Mouse (Mus musculus): ENCODE results near the gene Slc41a2.

- TF ChIP-seq EP300 (IDR thresholded peaks at IDR 0.05; ENCODE audit: insufficient read depth, low read depth, low read length), result no peak
- peak; percentile 49 for TF ChIP-seq CTCF (IDR thresholded peaks at IDR 0.05)
Measured at GRCm38 (mm10) chr10:83251377-83251776, 86.3 kb downstream of the Slc41a2 start.

All from heart, adult 2 months (tissue).